Mouse (Mus musculus) c-Kit-positive CD71-positive TER-119-negative erythroid progenitor cells, embryonic 14.5 days (primary cell): ENCODE measurements around the gene Efcab11.

Source experiments
- DNase-seq: peaks from one replicate; pipeline ENCODE4 v3.0.0-alpha.2; 2013; ENCODE audit warnings: low read depth

Efcab11 gene

DNA sequence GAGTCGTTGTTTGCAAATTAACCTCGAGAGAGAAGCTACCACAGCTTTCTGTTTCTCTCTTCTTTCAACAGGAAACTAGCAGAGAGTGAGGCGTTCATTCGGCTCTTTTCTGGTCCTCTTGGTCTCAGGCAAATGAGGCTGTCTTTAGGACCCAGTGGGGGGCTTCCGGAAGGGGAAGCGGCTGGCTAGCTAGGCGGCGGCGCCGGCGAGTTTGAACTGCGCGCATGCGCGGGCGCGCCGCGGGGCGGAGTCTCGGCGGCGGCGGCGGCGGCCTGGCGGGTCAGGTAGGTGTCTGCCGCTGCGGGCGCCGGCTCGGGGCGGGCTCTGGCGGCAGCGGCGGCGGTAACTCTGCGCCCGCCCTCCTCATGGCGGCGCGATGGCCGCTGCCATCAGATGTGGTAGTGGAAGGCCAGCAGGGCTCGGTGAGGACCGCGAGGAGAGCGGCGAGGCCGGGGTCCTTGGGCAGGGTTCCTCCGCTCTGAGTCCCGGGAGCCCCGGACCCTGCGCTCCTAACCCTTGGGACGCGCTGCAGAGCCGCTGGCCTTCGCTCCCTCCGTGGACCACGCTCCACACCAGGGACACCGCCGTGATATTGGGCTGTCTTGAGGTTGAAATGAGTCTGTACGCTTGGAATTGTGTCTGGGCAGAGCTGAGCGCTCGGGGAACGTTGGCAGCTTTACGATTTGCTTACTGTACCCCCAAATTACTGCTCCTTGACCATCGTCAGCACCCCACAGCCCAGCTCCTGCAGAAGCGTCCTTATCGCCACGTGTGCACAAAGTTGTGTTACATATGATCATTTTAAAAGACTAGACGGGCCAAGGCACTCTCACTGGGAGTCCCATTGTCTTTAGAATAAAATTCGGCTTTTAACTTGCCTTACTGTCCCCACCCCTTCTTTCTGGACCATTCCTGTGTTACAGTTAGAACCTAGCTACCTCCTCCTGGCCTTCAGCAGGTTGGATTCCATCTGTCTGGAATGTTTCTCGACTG is at the start of gene Efcab11, which contains the start of gene Tdp1:
TSS of gene Efcab11 (minus strand) at position 171 of the 993 bp plus-strand sequence.
TSS of gene Tdp1 (plus strand) at position 249 of the 993 bp plus-strand sequence.
- DNase-seq: peak; percentile 72

DNA sequence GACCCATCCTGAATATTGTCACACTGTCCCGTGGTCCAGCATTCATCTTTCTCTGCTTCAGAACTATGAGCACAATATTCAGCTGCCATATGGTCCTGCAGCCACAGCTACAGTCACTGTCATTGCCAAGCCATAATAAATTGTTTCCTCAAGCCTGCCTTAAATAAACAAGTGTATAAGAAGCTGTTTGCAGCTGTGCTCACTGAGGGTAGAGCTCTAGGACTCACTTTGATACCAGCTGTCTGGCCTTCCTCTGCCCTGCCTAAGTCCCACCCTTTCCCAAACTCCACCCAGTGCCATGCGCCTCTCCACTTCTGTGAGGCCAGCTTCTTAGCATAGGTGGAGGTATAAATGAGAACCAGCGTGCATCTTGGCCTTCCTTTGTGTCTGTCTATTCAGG is 49.4 kb upstream of the Efcab11 start:
- no peak for DNase-seq

DNA sequence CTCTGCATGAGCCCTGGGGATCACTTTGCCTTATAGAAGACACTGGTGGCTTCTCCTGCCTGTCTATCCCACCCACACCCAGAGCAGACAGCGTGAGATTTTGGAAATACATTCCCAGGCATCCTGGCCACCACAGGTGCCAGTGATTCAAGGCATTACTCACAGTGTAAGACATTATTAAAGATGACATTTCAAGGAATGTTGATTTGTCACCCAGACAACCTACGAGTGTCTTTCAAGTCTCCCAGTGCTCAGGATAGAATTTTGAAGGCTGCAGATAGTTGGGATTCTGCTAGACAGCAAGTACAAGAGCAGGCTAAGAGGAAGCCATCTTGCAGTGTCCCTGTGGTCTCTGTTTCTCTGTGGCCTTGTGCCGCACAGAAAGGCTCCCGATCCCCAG is 48.0 kb upstream of the Efcab11 start:
- no peak for DNase-seq

DNA sequence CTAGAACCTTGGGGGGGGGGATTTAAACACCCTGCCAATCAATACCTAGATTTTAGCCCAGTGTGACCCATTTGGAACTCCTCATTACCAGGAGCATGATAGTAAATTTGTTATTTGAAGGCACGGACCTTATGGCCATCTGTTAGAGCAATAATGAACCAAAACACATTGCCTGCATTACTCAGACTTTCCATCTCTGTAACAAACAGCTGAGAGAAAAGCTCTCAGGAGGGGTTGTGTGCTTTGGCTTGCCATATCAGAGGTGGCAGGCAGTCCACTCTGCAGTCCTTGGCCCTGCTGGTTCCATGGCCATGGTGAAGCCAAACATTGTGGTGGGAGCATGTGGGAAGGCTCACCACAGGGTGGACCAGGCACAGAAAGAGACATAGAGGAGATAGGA is 44.9 kb upstream of the Efcab11 start:
- no peak for DNase-seq

DNA sequence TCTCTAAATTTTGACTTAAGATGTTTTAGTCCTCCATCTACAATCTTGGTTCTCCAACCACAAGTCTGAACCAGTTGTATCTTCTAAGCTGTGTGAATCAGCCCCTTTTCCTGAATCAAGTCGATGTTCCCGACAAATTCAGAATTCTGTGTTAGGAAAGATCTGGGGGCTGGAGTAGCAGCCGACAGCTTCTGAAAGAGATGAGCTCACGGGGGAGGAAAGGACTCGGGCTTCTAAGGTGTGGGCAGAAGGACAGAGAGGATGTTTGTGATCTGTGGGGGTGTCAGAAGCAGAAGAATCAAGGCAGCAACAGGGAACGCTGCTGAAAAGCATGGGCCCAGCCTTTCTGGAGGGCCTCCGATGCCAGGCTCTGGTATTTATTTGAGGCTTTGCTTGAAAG is 44.1 kb upstream of the Efcab11 start:
- DNase-seq: no peak

DNA sequence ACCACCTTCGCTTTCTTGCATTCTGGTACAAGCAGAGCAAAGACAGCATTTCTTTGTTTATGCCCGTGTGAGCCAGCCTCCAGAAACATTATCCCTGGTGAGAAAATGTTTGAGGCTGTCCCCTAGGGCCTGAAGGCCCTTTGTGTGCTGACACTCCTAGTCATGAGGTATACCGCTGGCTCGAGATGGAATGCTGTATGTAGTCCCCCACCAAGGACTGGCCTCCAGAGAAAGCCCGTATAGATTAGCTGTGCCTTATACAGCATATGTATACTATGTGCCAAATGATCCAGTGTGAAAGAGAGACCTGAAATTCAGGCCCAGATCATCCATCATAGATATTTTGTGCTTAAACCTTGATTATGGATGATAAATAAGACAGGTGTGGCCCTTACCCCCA is 39.5 kb upstream of the Efcab11 start:
- DNase-seq: no peak

DNA sequence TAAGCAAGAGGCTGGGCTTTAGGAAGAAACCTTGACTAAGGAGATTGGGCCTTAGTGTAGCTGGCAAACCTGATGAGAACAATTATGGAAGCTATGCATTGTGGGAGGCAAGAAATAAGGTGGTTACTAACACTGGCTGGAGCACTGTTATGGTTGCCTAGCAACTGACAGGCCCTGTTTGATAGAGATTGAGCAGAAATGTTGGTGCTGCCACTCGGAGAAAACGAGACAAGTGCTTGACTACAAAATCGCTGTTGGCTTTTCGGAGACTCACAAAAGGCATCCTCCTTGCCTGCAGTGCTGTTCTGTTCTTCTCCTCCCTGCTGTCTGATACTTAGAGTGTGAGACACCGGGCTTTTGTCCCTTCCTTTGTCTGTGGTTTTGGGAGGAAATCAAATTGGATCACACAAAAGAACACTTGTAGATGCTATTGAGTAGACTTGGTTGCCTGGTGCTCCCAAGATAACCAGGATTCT is 38.9 kb upstream of the Efcab11 start:
- DNase-seq: no peak

DNA sequence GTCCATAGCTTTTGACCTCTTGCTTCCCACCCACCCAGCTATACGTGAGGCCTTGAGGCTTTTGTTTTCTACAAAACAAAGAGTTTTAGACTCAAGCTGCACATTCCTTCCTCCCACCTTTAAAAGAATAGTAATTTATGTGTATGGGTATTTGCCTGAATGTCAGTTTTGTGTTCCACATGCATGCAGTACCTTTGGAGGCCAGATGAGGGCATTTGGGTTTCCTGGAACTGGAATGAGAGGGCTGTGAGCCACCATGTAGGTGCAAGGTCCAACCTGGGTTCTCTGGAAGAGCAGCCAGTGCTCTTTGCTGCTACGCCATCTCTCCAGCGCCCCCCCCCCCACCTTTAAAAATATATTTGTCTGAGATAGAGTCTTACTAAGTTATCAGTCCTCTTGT is 36.8 kb upstream of the Efcab11 start:
- peak; percentile 8 for DNase-seq

DNA sequence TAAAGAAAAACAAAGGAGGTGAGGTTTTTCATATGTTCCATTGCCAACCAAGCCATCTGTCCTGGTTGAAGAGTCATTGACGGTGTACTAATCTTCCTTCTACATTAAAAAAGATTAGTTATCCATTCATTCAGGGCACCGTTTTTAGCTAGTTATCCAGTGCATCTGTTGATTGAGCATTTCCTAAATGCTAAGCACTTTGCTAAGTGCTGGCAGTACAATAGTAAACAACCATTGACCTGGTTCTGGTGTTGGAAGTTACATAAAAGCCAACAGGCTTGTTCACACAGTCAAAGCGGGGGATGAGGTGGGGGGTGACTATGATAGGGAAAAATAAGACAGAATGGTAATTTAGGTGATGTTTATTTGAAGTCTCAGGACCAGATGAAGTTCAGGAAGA is 35.4 kb upstream of the Efcab11 start:
- no peak for DNase-seq

DNA sequence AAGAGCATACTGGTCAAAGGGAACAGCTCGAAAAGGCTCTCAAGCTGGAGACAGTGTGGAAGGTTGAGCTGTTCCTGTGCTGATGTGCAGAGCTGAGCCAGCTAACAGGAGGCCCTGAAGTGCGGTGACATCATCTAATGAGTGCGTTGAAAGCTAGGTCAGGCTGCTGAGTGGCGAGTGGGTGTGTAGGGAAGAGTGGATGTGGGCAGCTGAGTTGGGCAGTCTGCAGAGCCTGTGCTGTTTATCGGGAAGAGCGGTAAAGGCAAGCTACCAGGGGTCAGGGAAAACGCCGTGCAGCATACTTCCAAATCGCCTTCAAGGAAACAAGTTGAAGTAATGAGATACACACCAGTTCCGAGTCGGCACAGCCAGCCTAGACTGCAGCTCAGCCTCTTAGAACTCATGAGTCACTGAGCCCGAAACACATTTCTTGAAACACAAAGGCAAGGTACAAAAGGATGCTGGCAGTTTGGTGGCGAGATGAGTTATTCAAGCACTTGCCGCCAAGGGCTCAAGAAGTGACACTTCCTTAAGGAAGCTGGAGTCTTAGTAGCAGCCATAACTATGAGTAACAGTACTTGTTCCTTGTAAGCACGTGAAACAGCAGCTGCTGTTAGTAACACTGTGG is 33.7 kb upstream of the Efcab11 start:
- DNase-seq: no peak

DNA sequence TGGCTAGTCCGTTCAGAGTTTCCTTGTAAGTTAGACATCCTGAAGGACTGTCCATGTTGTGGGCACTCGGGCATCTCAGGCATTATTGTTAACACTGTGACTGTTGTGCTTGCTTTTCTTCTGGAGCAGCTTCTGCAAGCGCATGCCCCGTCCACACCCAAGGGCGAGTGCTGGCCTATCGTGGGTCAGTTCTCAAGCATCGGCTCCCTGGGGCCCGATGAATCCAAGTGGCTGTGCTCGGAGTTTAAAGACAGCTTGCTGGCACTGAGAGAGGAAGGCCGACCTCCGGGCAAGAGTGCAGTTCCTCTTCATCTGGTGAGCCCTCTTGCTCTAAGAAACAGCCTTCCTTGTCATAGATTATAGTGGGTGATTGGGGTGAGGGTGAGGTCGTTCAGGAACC is 27.2 kb upstream of the Efcab11 start:
- DNase-seq: no peak

DNA sequence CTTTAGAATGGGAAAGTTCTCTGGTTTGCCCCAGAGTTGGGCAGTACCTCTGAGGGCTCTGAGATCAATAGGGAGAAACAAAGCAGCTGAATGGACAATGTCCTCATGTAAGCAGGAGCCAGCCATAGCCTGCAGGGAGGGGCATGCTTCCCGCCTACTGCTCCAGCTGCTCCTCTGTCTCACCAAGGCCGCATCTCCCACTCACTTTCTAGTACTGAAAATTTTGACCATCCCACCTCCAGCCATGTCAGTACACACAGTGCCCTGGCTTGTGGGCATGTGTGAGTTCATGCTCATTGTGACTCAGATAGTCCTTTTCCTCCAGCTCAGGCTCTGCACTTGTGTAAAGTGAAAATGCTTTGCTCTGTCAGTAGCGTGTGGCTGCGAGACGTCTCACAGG is 20.3 kb upstream of the Efcab11 start:
- DNase-seq: no peak

DNA sequence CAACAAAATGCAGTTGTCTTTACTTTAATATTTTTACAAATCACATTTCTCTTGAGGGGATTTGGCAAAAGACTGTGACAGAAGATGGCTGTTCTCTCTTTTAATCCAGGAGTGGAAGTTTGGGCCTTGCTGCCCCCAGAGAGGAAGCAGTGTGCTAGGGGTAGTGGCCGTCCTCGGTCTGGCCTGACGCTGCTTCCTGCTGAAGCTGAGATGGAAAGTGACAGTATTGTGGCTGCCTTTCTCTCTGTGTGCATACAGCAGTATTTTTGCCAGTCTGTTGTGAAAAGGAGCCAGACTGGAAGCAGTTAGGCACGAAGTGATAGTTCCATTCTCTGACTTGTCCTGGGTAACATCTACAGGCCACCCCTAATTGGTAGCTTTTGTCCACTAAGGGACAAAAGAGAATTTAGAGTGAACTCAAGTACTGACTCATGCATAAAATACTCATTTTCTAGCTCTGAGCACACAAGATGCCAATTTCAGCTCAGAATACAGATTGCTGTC is 18.7 kb upstream of the Efcab11 start:
- DNase-seq: no peak

DNA sequence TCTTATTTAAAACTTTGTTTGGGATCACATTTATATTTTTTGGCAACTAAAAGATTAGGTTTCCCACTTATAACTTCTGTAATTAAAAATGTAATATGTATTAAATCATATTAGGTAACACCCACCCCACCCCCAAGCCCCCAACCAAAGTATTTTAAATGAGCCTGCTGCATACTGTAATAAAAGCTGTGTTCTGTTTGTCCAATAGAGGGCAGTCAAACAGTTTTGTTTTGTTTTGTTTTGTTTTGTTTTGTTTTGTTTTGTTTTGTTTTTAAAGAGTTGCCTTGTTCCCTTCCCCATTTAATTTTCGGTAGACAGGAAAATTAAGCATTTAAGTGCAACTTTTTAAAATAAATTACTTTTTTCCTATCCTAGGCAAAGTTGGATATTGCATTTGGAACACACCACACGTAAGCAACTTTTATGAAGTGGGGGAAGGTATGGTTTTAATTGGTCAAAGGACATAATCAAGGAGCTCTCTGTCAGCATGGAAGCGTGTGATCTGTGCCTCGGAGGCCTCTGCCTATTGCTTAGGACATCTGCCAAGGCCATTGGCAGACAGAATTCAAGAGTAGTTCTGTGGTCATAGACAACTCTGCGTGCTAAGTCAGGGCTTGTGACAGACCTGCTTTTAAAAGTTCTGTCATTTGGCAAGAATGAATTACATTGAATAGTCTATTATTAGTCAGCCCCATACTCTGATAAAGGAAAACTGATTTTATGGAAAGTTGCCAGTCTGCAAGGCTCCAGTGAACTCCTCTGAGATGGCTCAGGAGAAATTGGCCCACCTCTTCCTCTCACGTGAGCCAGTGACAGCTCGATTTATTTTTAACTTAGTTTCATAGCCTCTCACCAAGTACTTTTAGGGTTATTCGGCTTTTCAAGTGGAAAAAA is 18.0 kb upstream of the Efcab11 start:
- DNase-seq: no peak

DNA sequence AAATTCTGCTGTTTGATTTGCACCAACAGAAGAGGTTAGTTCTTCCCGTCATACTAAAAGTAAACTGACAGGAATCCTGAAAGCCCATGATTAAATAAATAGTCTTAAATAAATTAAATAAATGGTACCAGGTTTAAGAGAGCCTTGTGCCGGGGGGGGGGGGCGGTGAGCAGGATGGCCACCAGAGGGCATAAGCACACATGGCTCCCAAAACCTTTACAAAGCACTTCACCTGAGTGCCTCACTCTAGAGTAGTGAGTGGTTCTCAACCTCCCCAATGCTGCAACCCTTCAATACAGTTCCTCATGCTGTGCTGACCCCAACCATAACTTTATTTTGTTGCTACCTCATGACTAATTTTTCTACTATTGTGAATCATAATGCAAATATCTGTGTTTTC is 15.8 kb upstream of the Efcab11 start:
- DNase-seq: no peak

DNA sequence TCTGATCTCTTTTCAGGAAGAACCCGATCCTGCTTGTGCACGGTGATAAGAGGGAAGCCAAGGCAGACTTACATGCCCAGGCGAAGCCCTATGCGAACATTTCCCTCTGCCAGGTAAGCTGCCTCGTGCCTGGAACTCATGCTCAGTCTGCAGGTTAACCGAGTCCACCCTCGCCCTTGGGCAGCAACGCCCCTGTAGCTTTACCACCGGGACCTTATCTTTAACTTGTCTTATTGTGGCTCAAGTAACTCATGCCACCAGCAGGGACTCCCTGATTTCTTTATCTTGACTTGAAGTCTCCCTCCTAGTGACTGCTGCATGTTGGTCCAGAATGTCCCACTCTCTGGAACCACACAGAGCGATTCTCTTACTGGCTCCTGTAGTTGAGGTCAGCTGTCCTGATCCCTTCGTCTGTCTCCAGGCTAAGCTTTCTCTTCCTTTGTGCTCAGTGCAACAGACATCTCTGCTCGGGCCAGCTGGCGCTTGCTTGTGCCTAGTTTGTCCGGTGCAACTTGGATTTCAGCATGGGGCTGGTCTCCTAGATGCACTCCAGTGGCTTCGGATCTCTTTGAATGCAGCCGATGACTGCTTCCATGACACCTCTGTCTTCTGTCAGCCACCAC is 14.1 kb upstream of the Efcab11 start:
- no peak for DNase-seq

DNA sequence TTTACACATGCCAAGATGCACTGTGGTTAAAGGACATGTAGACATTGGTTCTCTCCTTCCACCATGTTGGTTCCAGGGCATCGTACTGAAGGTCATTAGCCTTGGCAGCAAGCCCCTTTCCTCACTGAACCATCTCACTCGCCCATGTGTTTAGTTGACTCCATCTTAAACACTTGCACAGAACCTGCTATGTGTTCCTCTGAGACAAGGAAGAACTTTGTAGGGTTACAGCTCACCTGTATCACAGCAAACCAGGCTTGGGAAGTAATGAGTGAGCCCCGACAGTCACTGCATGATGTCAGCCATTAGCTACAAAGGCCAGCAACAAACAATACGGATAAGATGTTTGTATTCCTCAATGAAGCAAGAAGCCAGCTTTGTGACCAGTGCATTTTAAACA is 13.6 kb upstream of the Efcab11 start:
- DNase-seq: no peak

DNA sequence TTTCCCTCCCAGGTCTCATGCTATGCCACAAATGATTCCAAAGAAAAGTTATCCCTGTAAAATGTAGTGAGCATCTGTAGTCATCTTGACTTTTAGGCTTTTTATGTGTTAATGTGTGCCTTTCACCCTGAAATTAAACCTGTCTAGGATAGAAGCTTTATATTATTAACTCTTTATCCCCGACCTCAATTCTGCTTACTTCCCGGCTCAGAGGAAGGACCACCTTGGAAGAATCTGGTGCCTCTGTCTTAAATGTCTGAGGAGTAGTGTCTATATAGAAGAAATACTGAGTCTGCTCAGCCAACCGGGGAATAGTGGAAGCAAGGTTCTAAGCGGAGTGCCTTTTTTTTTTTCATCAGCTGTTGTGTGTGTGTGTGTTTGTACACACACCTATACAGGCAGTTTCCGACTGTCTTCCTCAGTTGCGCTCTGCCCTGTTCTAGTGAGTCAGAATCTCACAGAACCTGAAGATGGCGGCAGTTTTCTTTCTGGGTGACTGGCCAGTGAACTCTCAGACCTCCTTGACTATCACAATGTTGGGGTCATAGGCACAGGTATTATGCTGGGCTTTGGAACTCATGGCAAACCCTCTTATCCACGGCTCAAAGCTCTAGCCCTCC is 1.2 kb upstream of the Efcab11 start:
- no peak for DNase-seq

DNA sequence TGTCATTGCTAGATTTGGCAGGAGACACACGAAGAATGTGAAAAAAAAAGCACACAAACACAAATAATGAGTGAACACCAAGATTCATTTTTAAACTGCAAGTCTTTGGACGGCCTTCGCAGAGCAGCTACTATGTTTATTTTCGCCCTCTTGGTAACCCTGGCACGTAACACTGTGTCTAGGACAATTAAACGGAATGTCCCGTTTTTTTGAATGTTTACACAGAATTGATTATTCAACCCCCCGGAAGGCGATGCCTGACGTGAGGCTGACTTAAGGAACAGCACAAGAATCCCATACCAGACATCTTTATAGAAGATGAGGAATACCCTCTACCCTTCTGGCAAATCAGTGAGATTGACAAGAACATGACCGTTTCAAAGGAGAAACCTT is 530 bp downstream of the Efcab11 start:
- DNase-seq: no peak

DNA sequence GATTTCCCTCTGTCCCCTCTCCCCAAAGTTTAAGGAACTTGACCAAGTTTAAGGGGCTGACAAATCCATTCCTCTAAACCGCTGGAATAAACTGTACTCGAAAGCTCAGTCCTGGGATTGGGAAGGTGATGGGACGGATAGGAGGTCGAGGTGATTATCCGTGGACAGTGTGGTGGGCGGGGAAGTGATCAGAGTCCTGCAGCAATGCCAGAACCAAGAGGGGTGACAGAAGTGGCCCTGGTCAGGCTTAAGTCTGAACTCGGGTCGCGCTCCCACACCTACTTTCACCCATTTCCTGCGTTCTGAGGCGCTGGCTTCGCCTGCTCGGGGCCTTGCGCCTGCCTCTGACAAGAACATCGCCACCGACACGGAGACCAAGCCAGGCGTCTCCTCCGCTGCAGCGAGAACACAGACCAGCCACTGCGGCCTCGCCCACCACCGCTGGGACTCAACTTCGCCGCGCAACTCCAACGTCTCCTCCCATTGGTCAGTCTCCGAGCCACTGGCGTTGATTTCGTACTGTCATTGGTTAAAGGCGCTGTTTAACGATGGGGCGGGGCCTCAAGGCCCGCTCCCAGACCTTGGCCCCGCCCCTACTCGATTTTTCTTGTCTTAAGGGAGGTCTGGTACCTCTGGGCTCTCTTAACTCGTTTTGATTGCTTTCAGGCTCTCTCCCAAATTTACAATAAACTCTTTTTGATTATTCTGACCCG is 1.1 kb downstream of the Efcab11 start:
- DNase-seq: peak; percentile 97
